Mouse (Mus musculus) liver, postnatal 0 days (tissue): ENCODE data around the gene Tmem259. TPM values are rescaled to one million over a fixed set of nuclear protein-coding genes. Genes with fewer than 3 reads are reported as not detected.

Source experiments
- ATAC-seq: fragments of 200-750 bp; cut with Nextera tagmentation; 2 replicates; pipeline ENCODE4 v1.8.0; 2017; ENCODE audit warnings: mild to moderate bottlenecking, moderate library complexity
- DNase-seq: peaks from one replicate; pipeline ENCODE4 v3.0.0-alpha.2; 2016
- H3K27ac ChIP-seq: fragments of 300-500 bp; sonication (generic); 2 replicates; pipeline ENCODE4 v1.5.1; 2014; ENCODE audit warnings: antibody characterized with exemption, moderate library complexity, mild to moderate bottlenecking, low read depth
- H3K27me3 ChIP-seq: fragments of 300-500 bp; sonication (generic); 2 replicates; pipeline ENCODE4 v1.6.1; 2014; ENCODE audit warnings: low read length, control low read depth, mixed read lengths; ENCODE audit not compliant: insufficient read depth
- H3K36me3 ChIP-seq: fragments of 300-500 bp; sonication (generic); replicated peaks from 2 replicates; pipeline ENCODE4 v1.6.1; 2014; ENCODE audit warnings: mild to moderate bottlenecking, control low read depth, low read length, moderate library complexity, mixed read lengths; ENCODE audit not compliant: insufficient read depth
- H3K4me1 ChIP-seq: fragments of 300-500 bp; sonication (generic); 2 replicates; pipeline ENCODE4 v1.6.1; 2014; ENCODE audit warnings: antibody characterized with exemption, mild to moderate bottlenecking, control low read depth; ENCODE audit not compliant: insufficient read depth
- H3K4me2 ChIP-seq: fragments of 300-500 bp; sonication (generic); 2 replicates; pipeline ENCODE4 v1.6.1; 2014; ENCODE audit warnings: low read depth, mild to moderate bottlenecking, low read length, moderate library complexity, mixed read lengths
- H3K4me3 ChIP-seq: fragments of 300-500 bp; sonication (generic); 2 replicates; pipeline ENCODE4 v1.5.1; 2014; ENCODE audit warnings: low read depth, low read length
- H3K9ac ChIP-seq: fragments of 300-500 bp; sonication (generic); replicated peaks from 2 replicates; pipeline ENCODE4 v1.6.1; 2014; ENCODE audit warnings: mild to moderate bottlenecking, moderate library complexity
- H3K9me3 ChIP-seq: fragments of 300-500 bp; sonication (generic); 2 replicates; pipeline ENCODE4 v1.6.1; 2016; ENCODE audit warnings: mild to moderate bottlenecking, control low read depth, low read length, mixed read lengths
- CTCF ChIP-seq: sonication (generic); IDR thresholded peaks from 2 replicates; pipeline ENCODE4 v1.5.1; 2016; ENCODE audit warnings: antibody characterized with exemption, low read depth
- EP300 ChIP-seq: IDR thresholded peaks from 2 replicates; pipeline ENCODE4 v1.6.1; 2016; ENCODE audit warnings: antibody characterized with exemption, low read depth, mild to moderate bottlenecking
- whole genome bisulfite sequencing: fragments of 180-500 bp; shearing (Covaris S2); extraction: QIAGEN DNeasy Blood & Tissue Kit; methylation state at CpG from one replicate; pipeline ENCODE4 v1.1.7; 2014; ENCODE audit not compliant: insufficient replicate concordance; 5-methylcytosine and 5-hydroxymethylcytosine counted together
- polyA plus RNA-seq: library from polyadenylated mRNA; unstranded; fragments of >200 nt; fragmentation: Nextera tagmentation; extraction: Ambion mirVana; gene quantifications from 2 replicates; pipeline ENCODE4 v1.2.1, GENCODE M21; 2015

The Tmem259 gene
- polyA plus RNA-seq, 1 experiment from 2014 or later: 13.2 TPM

DNA sequence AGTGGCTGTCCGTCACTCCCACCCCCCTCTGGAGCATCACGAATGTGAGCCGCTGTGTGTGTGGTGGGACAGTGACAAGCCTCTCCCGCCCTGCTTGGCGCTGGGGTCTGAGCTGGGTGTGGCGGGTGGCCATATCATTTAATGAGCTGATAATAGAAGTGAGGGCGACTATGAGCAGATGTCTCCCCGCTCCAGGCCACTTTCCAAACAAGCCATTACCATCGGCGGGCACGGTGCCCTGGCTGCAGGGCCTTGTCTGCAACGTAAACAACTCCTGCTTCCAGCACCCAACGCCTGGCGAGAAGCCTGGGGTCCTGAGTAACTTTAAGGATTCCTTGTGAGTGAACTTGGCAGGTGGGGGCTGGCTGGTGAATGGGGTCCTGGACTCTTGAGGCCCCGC lies 13.7 kb upstream of the Tmem259 start:
- peaks cover 25% of the 10 kb centered on the region for H3K4me1 ChIP-seq

DNA sequence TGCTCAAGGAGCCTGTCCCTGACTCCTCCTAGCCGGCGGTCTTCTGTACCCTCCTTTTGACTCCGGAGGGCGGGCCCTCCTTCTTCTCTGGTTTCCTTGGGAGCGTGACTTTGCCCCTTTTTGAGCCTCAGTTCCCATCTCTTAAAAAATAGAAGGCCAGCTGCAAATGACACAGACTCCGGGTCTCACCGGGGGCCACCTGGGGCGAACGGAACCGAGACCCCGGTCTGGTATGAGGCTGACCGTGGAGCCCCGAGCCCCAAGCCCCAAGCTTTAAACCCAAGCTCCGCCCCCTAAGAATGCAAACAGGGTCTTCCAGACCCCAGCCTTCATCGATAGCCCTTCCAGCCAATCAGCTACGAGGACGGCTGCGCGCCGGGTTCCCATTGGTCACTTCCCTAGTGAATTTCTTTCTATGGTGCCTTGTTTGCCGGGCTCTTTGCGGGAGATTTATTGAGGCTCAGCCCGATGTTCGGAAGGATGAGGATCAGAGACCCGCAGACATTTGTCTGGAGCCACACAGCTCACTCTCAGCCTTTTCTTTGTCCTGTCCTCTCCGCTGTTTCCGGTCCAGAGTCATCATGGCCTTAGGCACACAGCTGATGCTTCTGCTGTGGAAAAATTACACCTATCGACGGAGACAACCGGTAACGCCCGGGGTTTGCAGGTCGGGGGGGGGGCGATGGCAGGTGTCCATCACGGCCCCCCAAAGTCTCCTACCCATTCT lies 13.1 kb upstream of the Tmem259 start:
- peak; percentile 77 for ATAC-seq
- peak; percentile 83 for DNase-seq
- Histone ChIP-seq H3K4me3 (peak overlapping the region; percentile 69), H3K4me2 (peak overlapping the region; percentile 89), H3K9ac (peak overlapping the region; percentile 77), H3K36me3 (peaks cover 24% of the 10 kb centered on the region), H3K9me3 (no peaks in the 10 kb centered on the region), H3K4me1 (peaks cover 23% of the 10 kb centered on the region), H3K27me3 (no peaks in the 10 kb centered on the region), H3K27ac (peak overlapping the region; percentile 79)
- no peak for TF ChIP-seq EP300
- TF ChIP-seq CTCF: no peak
- WGBS: 2% methylated on average over 35 of the region's 35 CpGs

More for the DNA sequence above, 13.7 kb upstream of the Tmem259 start:
- WGBS: 33% methylated on average over 15 of the region's 15 CpGs
- DNase-seq: no peak
- TF ChIP-seq EP300 (no peak), CTCF (no peak)
- no peak for ATAC-seq
- Histone ChIP-seq H3K36me3 (peaks cover 22% of the 10 kb centered on the region), H3K4me2 (peak overlapping the region; percentile 89), H3K9ac (peak overlapping the region; percentile 77), H3K9me3 (no peaks in the 10 kb centered on the region), H3K27me3 (no peaks in the 10 kb centered on the region), H3K27ac (peak overlapping the region; percentile 79), H3K4me3 (peak overlapping the region; percentile 69)

DNA sequence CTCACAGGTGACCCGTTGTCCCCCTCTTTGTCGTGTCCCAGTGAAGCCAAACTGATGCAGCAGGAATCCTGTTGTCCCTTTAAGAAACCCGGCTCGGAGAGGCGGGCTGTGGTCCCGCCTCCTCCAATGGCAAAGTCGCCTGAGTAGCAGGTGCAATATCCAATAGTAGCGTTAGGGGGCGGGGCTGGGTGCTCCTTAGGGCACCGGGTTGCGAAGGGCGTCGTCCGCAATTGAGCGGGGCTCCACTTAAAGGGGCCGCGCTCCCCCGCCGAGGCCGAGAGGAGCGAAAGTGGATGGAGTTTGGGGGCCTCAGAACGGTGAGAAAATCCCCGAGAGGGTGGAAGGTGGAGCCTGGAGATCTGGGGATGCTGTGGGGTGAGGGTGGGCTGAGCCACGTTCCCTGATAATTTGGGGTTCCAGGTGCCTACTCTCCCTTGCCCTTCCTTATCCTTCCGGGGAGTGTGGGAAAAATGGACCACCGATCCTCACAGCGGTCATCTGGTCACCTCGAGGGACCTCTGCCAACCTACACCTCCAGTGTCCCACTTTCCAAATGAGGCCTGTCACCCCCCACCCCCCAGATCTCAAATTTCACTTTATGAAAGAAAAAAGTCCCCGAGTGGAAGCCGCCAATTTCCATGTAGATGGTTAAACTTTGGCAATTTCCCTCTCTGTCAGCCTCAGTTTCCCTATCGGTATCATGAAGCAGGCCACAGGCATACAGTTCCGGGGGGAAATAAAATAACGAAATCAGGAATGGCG lies 12.3 kb upstream of the Tmem259 start, which contains the start of gene Abca7:
Gene Abca7 (plus strand): TSS at position 223 of the 762 bp plus-strand sequence.
- Histone ChIP-seq H3K36me3 (peaks cover 22% of the 10 kb centered on the region), H3K4me3 (peak within 1 kb of the TSS; percentile 69), H3K27ac (peak within 1 kb of the TSS; percentile 79), H3K4me2 (peak within 1 kb of the TSS; percentile 89), H3K9me3 (no peaks in the 10 kb centered on the region), H3K27me3 (no peaks in the 10 kb centered on the region), H3K9ac (peak within 1 kb of the TSS; percentile 77), H3K4me1 (peaks cover 23% of the 10 kb centered on the region)
- TF ChIP-seq CTCF (peak; percentile 31), EP300 (no peak)
- DNase-seq (peak; percentile 98), ATAC-seq (peak; percentile 91)
- WGBS: under 1% methylated on average over 34 of the region's 34 CpGs

DNA sequence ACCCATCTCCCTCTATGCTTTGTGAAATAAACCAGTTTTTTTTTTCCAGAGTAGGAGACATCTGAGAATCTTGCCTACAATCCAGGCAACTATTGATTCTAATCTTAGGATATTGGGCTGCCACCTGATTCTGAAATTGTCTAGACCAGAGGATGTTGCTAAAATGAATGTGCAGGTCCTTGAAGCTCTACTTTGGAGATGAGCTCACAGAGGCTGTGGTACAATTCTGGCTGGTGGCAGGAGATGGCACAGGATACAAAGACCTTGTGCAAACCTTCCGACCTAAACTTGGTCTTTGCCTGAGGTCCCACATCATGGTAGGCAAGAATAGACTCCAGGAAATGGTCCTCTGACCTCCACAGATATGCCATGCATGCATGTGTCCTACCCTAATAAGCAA lies 11.5 kb upstream of the Tmem259 start:
- H3K4me1 ChIP-seq: peaks cover 23% of the 10 kb centered on the region
- ATAC-seq (no peak), DNase-seq (no peak)
- no peaks in the 10 kb centered on the region for H3K9me3 ChIP-seq
- 50% methylated on average over 1 of the region's 1 CpGs for WGBS
- no peaks in the 10 kb centered on the region for H3K27me3 ChIP-seq
- H3K4me2 ChIP-seq: peak overlapping the region; percentile 89
- H3K4me3 ChIP-seq: peak overlapping the region; percentile 69; the same call in 1 of the 2 replicates
- peaks cover 22% of the 10 kb centered on the region for H3K36me3 ChIP-seq
- TF ChIP-seq CTCF (no peak), EP300 (no peak)
- peak overlapping the region; percentile 34; the same call in 1 of the 2 replicates for H3K27ac ChIP-seq
- H3K9ac ChIP-seq: no peak overlapping the region

DNA sequence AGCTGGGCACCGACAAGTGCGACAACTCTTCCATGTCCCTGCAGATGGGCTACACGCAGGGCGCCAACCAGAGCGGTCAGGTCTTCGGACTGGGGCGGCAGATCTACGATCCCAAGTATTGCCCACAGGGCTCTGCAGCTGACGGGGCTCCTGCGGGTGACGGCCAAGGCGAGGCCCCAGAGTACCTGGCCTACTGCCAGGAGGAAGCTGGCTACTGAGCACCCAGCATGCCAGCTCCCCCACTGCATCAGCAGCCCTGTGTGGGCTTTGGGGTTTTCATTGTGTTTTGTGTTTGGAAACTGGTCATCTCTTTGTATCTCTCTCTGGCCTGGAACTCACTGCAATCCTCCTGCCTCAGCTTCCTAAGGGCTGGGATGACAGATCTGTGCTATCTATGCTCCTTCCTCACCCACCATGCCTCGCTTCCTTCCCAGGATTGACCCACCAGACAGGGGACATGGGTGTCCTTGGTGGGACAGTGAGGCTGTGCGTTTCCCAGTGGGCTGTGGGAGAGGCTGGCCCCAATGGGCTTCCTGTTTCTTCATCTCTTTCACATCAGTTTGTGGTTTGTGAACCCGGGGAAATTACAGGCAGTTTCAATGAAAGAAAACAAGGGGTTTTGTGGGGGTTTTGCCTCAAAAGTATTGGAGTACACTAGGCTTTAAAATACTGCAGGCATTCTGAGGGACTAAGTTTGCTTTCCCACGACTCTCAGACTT lies 10.4 kb upstream of the Tmem259 start:
- Histone ChIP-seq H3K36me3 (peaks cover 18% of the 10 kb centered on the region), H3K9ac (peak overlapping the region; percentile 46), H3K4me2 (peak overlapping the region; percentile 38), H3K9me3 (no peaks in the 10 kb centered on the region), H3K4me1 (peaks cover 23% of the 10 kb centered on the region), H3K27me3 (0 out of 2 replicates have a peak, but pooled peaks cover 2% of the 10 kb centered on the region), H3K27ac (peak overlapping the region; percentile 66), H3K4me3 (no peak overlapping the region)
- DNase-seq (peak; percentile 67), ATAC-seq (no peak)
- 48% methylated on average over 16 of the region's 16 CpGs for WGBS
- TF ChIP-seq EP300 (no peak), CTCF (no peak)
